Mouse (Mus musculus) liver, embryonic 14.5 days (tissue): ENCODE measurements around the gene Cd5l.

ENCODE experiments used
- CTCF ChIP-seq: IDR thresholded peaks from 2 replicates; pipeline ENCODE4 v1.5.1; 2016; ENCODE audit warnings: antibody characterized with exemption, low read depth, control low read depth
- EP300 ChIP-seq: IDR thresholded peaks from 2 replicates; pipeline ENCODE4 v1.6.1; 2016; ENCODE audit warnings: antibody characterized with exemption, low read depth

- TF ChIP-seq CTCF (no peak), EP300 (no peak)
Observed at GRCm38 (mm10) chr3:87398809-87399208, 41.1 kb downstream of the Cd5l start.
